Comparison of ENCODE assay signal across 9 mouse cellular contexts in genomic region chr15:100167791-100168190, GRCm38 (mm10). TPM values are rescaled to one million over a fixed set of nuclear protein-coding genes. Genes with fewer than 3 reads are reported as not detected.
DNase-seq lines count a peak whose midpoint lies in the region; ATAC-seq and TF ChIP-seq lines count a peak whose summit lies in the region.
"Had no signal": no experiment of that assay in that cellular context is flagged by ENCODE, and none has a peak within 500 bp of the region (broad histone marks: within the 10 kb centered on the region; RNA-seq: fewer than 3 reads in every experiment).

No protein-coding gene starts in this region.

- TF ChIP-seq POLR2A in thymus, adult 2 months (IDR thresholded peaks at IDR 0.05; ENCODE audit: control insufficient read depth, extremely low read depth, insufficient read depth, low read length, poor library complexity): no peak

- H3K36me3 ChIP-seq in kidney, embryonic 14.5 days (ENCODE audit: control insufficient read depth, insufficient read depth, low read length): peaks cover 60% of the 10 kb centered on the region
- peaks cover 8% of the 10 kb centered on the region for H3K36me3 ChIP-seq in stomach, embryonic 16.5 days (ENCODE audit: control insufficient read depth, insufficient read depth, low read length)
- peaks cover 24% of the 10 kb centered on the region for H3K36me3 ChIP-seq in stomach, postnatal 0 days (ENCODE audit: control insufficient read depth, insufficient read depth, low read length)
- H3K36me3 ChIP-seq in heart, postnatal 0 days (replicated peaks; ENCODE audit: control insufficient read depth, insufficient read depth, low read length): peaks cover 59% of the 10 kb centered on the region
- H3K36me3 ChIP-seq in thymus, adult 2 months (ENCODE audit: control insufficient read depth, insufficient read depth, low read length): peaks cover 37% of the 10 kb centered on the region

- no peaks in the 10 kb centered on the region for H3K4me1 ChIP-seq in kidney, embryonic 14.5 days (ENCODE audit: control insufficient read depth, insufficient read depth, low read length)
- H3K4me1 ChIP-seq in stomach, embryonic 16.5 days (ENCODE audit: control insufficient read depth, insufficient read depth, low read length): no peaks in the 10 kb centered on the region
- no peaks in the 10 kb centered on the region for H3K4me1 ChIP-seq in stomach, postnatal 0 days (replicated peaks; ENCODE audit: control insufficient read depth, insufficient read depth)
- peaks cover 17% of the 10 kb centered on the region for H3K4me1 ChIP-seq in heart, postnatal 0 days (ENCODE audit: control insufficient read depth, insufficient read depth)
- no peaks in the 10 kb centered on the region for H3K4me1 ChIP-seq in thymus, adult 2 months (replicated peaks; ENCODE audit: control insufficient read depth, insufficient read depth, low read length)

- H3K9me3 ChIP-seq in kidney, embryonic 14.5 days (ENCODE audit: control insufficient read depth, low read length): no peaks in the 10 kb centered on the region
- H3K9me3 ChIP-seq in stomach, embryonic 16.5 days (replicated peaks; ENCODE audit: control insufficient read depth, low read length): no peaks in the 10 kb centered on the region
- no peaks in the 10 kb centered on the region for H3K9me3 ChIP-seq in stomach, postnatal 0 days (ENCODE audit: control insufficient read depth, low read length)
- no peaks in the 10 kb centered on the region for H3K9me3 ChIP-seq in heart, postnatal 0 days (replicated peaks; ENCODE audit: control insufficient read depth, low read length)

- TF ChIP-seq EP300 in stomach, postnatal 0 days (optimal IDR thresholded peaks at IDR 0.05): no peak
- TF ChIP-seq EP300 in heart, postnatal 0 days (IDR thresholded peaks at IDR 0.05; ENCODE audit: low read depth): no peak

- WGBS in kidney, embryonic 14.5 days: 81% methylated on average over 6 of the region's 6 CpGs
- 66% methylated on average over 6 of the region's 6 CpGs for WGBS in stomach, embryonic 16.5 days
- 62% methylated on average over 6 of the region's 6 CpGs for WGBS in stomach, postnatal 0 days
- WGBS in heart, postnatal 0 days: 32% methylated on average over 6 of the region's 6 CpGs
- WGBS in thymus, adult 2 months: 93% methylated on average over 6 of the region's 6 CpGs

- no peak overlapping the region for H3K27ac ChIP-seq in kidney, embryonic 14.5 days (ENCODE audit: low read depth, low read length)
- H3K27ac ChIP-seq in stomach, embryonic 16.5 days (ENCODE audit: low read length): peak overlapping the region; percentile 50; the same call in 1 of the 2 replicates
- no peak overlapping the region for H3K27ac ChIP-seq in stomach, postnatal 0 days (replicated peaks)
- H3K27ac ChIP-seq in heart, postnatal 0 days (ENCODE audit: low read depth): peak overlapping the region; percentile 71
- H3K27ac ChIP-seq in thymus, adult 2 months (ENCODE audit: control insufficient read depth, insufficient read depth, low read length): no peak overlapping the region

- no peak overlapping the region for H3K4me3 ChIP-seq in kidney, embryonic 14.5 days (ENCODE audit: low read length)
- no peak overlapping the region for H3K4me3 ChIP-seq in stomach, embryonic 16.5 days (replicated peaks; ENCODE audit: low read length)
- H3K4me3 ChIP-seq in stomach, postnatal 0 days (ENCODE audit: low read depth, low read length): no peak overlapping the region
- no peak overlapping the region for H3K4me3 ChIP-seq in heart, postnatal 0 days (ENCODE audit: low read depth, low read length)
- no peak overlapping the region for H3K4me3 ChIP-seq in thymus, adult 2 months (ENCODE audit: control insufficient read depth, insufficient read depth, low read length)

- no peak for ATAC-seq in kidney, embryonic 14.5 days (ENCODE audit: low FRiP score, low TSS enrichment)
- ATAC-seq in stomach, embryonic 16.5 days (ENCODE audit: insufficient read depth, low FRiP score): no peak
- no peak for ATAC-seq in stomach, postnatal 0 days (ENCODE audit: low FRiP score, low TSS enrichment)
- ATAC-seq in heart, postnatal 0 days (ENCODE audit: insufficient read depth, low read depth): peak; percentile 88

- H3K9ac ChIP-seq in kidney, embryonic 14.5 days (ENCODE audit: low read depth, low read length): no peak overlapping the region
- H3K9ac ChIP-seq in stomach, embryonic 16.5 days (ENCODE audit: low read length): no peak overlapping the region
- no peak overlapping the region for H3K9ac ChIP-seq in stomach, postnatal 0 days (ENCODE audit: low read length)
- H3K9ac ChIP-seq in heart, postnatal 0 days (replicated peaks; ENCODE audit: low read depth, low read length): no peak overlapping the region

- peak; percentile 19 for DNase-seq in kidney, adult 9 months
- DNase-seq in stomach, postnatal 0 days (ENCODE audit: low spot score): no peak
- DNase-seq in heart, postnatal 0 days (ENCODE audit: low spot score): peak; percentile 79
- no peak for DNase-seq in urinary bladder, adult 18-20 months (ENCODE audit: low spot score in 2 of 2)
- no peak for DNase-seq in T-cell, adult 2 months (ENCODE audit: low spot score)
- DNase-seq in thymus, adult 2 months: no peak
- DNase-seq: cerebellum, adult 18-20 months had no signal

- H3K27me3 ChIP-seq in kidney, embryonic 14.5 days (ENCODE audit: control insufficient read depth, insufficient read depth, low read length): no peaks in the 10 kb centered on the region
- no peaks in the 10 kb centered on the region for H3K27me3 ChIP-seq in stomach, embryonic 16.5 days (ENCODE audit: control insufficient read depth, insufficient read depth, low read length)
- H3K27me3 ChIP-seq in stomach, postnatal 0 days (ENCODE audit: control insufficient read depth, insufficient read depth, low read length): no peaks in the 10 kb centered on the region
- H3K27me3 ChIP-seq in heart, postnatal 0 days (ENCODE audit: control insufficient read depth, insufficient read depth, low read length): no peaks in the 10 kb centered on the region
- no peaks in the 10 kb centered on the region for H3K27me3 ChIP-seq in thymus, adult 2 months (ENCODE audit: control insufficient read depth, insufficient read depth, low read length)

- TF ChIP-seq CTCF in stomach, postnatal 0 days (IDR thresholded peaks at IDR 0.05; ENCODE audit: low read depth): no peak
- no peak for TF ChIP-seq CTCF in heart, postnatal 0 days (IDR thresholded peaks at IDR 0.05; ENCODE audit: low read depth)
- TF ChIP-seq CTCF in thymus, adult 2 months (IDR thresholded peaks at IDR 0.05; ENCODE audit: borderline replicate concordance, control insufficient read depth, extremely low read depth, insufficient read depth, low read length, poor library complexity): no peak

- H3K4me2 ChIP-seq in kidney, embryonic 14.5 days (replicated peaks; ENCODE audit: low read depth, low read length): no peak overlapping the region
- H3K4me2 ChIP-seq in stomach, embryonic 16.5 days (ENCODE audit: low read depth, low read length): no peak overlapping the region
- no peak overlapping the region for H3K4me2 ChIP-seq in stomach, postnatal 0 days (replicated peaks; ENCODE audit: low read depth)
- H3K4me2 ChIP-seq in heart, postnatal 0 days (ENCODE audit: low read depth, low read length): no peak overlapping the region

RNA-seq across cellular contexts. Expression of gene Atf1, which starts 59.8 kb away (rescaled TPM):
- polyA plus RNA-seq in kidney, embryonic 14.5 days (2014; fragmentation: Nextera tagmentation; extraction: Ambion mirVana): 48.4 and 57.8 TPM in 2 replicates
- 34.0 and 40.4 TPM in 2 replicates for polyA plus RNA-seq in stomach, embryonic 16.5 days (2015; fragmentation: Nextera tagmentation; extraction: Ambion mirVana)
- 27.3 and 27.7 TPM in 2 replicates for polyA plus RNA-seq in stomach, postnatal 0 days (2015; fragmentation: Nextera tagmentation; extraction: Ambion mirVana)
- 12.1 and 51.4 TPM in 2 replicates for total RNA-seq in heart, postnatal 0 days (2014; rRNA removed; ENCODE audit: low replicate concordance)
- 33.1 and 33.9 TPM in 2 replicates for polyA plus RNA-seq in heart, postnatal 0 days (2015; fragmentation: Nextera tagmentation; extraction: Ambion mirVana)
- 86.4 and 110 TPM in 2 replicates for polyA plus RNA-seq in thymus, adult 2 months (2012; rRNA removed)

Comparison
In these comparisons a context has a peak if more than half of its experiments do, and no peak if none do; other contexts are left out.
1. H3K27ac ChIP-seq: peak in stomach, embryonic 16.5 days (single experiment) and heart, postnatal 0 days (single experiment); none in kidney, embryonic 14.5 days (single experiment), stomach, postnatal 0 days (single experiment) and thymus, adult 2 months (single experiment).
2. DNase-seq: peak in kidney, adult 9 months (single experiment) and heart, postnatal 0 days (single experiment); none in stomach, postnatal 0 days (single experiment), urinary bladder, adult 18-20 months (0 of 2), T-cell, adult 2 months (single experiment) and thymus, adult 2 months (single experiment).